Mouse (Mus musculus) forebrain, embryonic 15.5 days (tissue): Measurements from ENCODE around the gene Gm6268. TPM values are rescaled to one million over a fixed set of nuclear protein-coding genes. Genes with fewer than 3 reads are reported as not detected.

Experiments used
- microRNA-seq: library from miRNA; unstranded; fragments of <30 nt; microRNA quantifications from one replicate; pipeline ENCODE4, GENCODE M21; 2016
- polyA plus RNA-seq: library from polyadenylated mRNA; unstranded; fragments of >200 nt; fragmentation: Nextera tagmentation; extraction: Ambion mirVana; gene quantifications from 2 replicates; pipeline ENCODE4 v1.2.1, GENCODE M21; 2015

Gm6268 gene
- polyA plus RNA-seq, 1 experiment from 2014 or later = not detected

Small RNA genes lying within 50 kb of the gene (microRNA-seq; reads per million reads assigned to microRNA genes)
- gene Gm44485 = not detected

Other genes starting within 250 kb of the Gm6268 start
- 168 and 205 TPM in 2 replicates for gene Zcchc12, start 205.4 kb upstream of the Gm6268 start, polyA plus RNA-seq
- 0.92 and 1.4 TPM in 2 replicates for gene Lonrf3, start 72.9 kb upstream of the Gm6268 start, polyA plus RNA-seq
- gene Gm14569, start 90.5 kb downstream of the Gm6268 start, polyA plus RNA-seq = not detected in 2 replicates
- 475 and 528 TPM in 2 replicates for gene Pgrmc1, start 196.9 kb downstream of the Gm6268 start, polyA plus RNA-seq
- gene Akap17b, start 244.1 kb downstream of the Gm6268 start, polyA plus RNA-seq = 3.7 and 3.9 TPM in 2 replicates